Mouse (Mus musculus) limb, embryonic 10.5 days (tissue): ENCODE data around the gene Abat. TPM values are rescaled to one million over a fixed set of nuclear protein-coding genes. Genes with fewer than 3 reads are reported as not detected.

ENCODE experiments used
- DNase-seq: peaks from one replicate; pipeline ENCODE4 v3.0.0-alpha.2; 2017; ENCODE audit warnings: low spot score
- H3K27ac ChIP-seq: fragments of 300-500 bp; sonication (generic); 2 replicates; pipeline ENCODE4 v1.5.1; 2016; ENCODE audit warnings: mild to moderate bottlenecking
- H3K27me3 ChIP-seq: fragments of 300-500 bp; sonication (generic); 2 replicates; pipeline ENCODE4 v1.6.1; 2016; ENCODE audit warnings: low read depth, mild to moderate bottlenecking; ENCODE audit not compliant: poor library complexity, severe bottlenecking
- H3K36me3 ChIP-seq: fragments of 300-500 bp; sonication (generic); 2 replicates; pipeline ENCODE4 v1.6.1; 2016; ENCODE audit warnings: mild to moderate bottlenecking, moderate library complexity
- H3K4me1 ChIP-seq: fragments of 300-500 bp; sonication (generic); 2 replicates; pipeline ENCODE4 v1.6.1; 2016
- H3K4me3 ChIP-seq: fragments of 300-500 bp; sonication (generic); 2 replicates; pipeline ENCODE4 v1.5.1; 2016; ENCODE audit warnings: mild to moderate bottlenecking, moderate library complexity
- H3K9me3 ChIP-seq: fragments of 300-500 bp; sonication (generic); replicated peaks from 2 replicates; pipeline ENCODE4 v1.6.1; 2016; ENCODE audit warnings: mild to moderate bottlenecking
- WGBS: fragments of 180-500 bp; shearing (Covaris S2); methylation state at CpG from one replicate; pipeline ENCODE4 v1.1.7; 2016; 5-methylcytosine and 5-hydroxymethylcytosine counted together
- polyA plus RNA-seq: library from polyadenylated mRNA; unstranded; fragments of >200 nt; fragmentation: Nextera tagmentation; extraction: Ambion mirVana; gene quantifications from 2 replicates; pipeline ENCODE4 v1.2.1, GENCODE M21; 2016

Abat gene
- polyA plus RNA-seq, 1 experiment from 2014 or later: 22.7 TPM

DNA sequence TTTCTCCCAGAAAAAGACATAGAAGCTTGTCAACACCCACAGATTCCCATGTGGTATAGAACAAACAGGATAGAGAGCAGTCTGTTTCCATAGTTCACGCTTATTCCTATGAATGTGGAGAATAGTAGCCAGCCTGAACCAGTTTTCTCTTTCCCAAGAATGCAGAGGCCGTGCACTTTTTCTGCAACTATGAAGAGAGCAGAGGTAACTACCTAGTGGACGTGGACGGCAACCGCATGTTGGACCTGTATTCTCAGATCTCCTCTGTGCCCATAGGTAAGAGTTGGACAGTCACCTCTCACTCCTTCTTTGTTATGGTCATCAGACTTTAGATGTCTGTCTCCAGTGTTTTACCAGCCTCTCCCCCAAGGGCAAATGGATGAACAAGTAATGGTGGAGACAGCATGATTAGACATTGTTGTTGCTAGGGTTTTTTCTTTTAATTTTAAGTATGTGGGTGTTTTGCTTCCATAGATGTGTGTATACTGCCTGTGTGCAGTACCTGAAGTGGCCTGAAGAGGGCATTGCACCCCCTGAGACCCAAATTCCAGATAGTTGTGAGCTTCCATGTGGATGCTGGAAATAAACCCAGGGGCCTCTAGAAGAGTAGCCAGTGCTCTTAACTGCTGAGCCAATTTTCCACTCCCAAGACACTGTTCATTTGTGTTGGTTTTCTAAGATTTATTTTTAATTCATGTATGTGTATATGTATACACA lies 69.5 kb downstream of the Abat start:
- DNase-seq: no peak
- H3K4me1 ChIP-seq: peaks cover 7% of the 10 kb centered on the region; the same call in 1 of the 2 replicates
- no peak overlapping the region for H3K4me3 ChIP-seq
- no peaks in the 10 kb centered on the region for H3K27me3 ChIP-seq
- H3K9me3 ChIP-seq: no peaks in the 10 kb centered on the region
- H3K27ac ChIP-seq: no peak overlapping the region
- 95% methylated on average over 5 of the region's 5 CpGs for WGBS
- H3K36me3 ChIP-seq: peaks cover 7% of the 10 kb centered on the region; the same call in 1 of the 2 replicates

DNA sequence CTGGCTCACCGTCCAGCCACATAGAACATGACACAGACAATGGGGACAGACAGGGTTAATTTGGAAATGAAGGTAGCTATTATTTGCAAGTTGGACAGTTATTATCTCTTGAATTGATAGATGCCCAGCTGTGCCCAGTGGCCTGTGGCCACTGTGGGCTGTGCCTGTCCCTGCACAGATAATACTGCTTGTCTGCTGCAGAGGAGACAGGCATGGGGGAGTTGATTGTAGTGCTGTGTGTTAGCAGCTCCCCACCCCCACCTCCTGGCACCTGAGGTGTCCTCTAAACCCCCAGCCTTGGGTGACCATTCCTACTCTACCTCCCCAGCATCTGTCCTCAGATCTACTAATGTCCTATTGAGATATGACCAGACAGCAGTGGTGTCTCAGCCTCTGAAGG lies 71.0 kb downstream of the Abat start:
- Histone ChIP-seq H3K36me3 (peaks cover 12% of the 10 kb centered on the region; the same call in 1 of the 2 replicates), H3K4me3 (no peak overlapping the region), H3K27me3 (no peaks in the 10 kb centered on the region), H3K9me3 (no peaks in the 10 kb centered on the region), H3K27ac (no peak overlapping the region), H3K4me1 (no peaks in the 10 kb centered on the region)
- DNase-seq: no peak
- 89% methylated on average over 1 of the region's 1 CpGs for WGBS

DNA sequence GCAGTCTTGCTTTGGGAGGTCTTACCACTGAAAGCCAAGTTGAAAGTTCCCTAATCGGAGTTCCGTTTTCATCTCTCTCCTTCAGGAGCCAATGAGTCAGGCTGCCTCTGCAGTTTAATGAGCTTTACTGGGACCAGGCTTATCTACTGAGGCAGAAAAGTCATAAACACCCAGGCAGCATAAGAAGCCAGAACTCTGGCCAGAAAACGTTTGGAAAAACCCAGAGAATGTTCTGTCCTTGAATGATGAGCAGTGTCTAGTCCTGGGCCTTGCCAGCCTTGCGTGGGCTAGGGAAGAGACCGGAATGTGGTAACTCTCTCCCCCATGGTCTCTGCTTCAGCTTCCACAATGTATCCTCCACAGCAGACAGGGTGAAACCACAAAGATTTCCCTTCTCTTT lies 71.8 kb downstream of the Abat start:
- DNase-seq: no peak
- no peaks in the 10 kb centered on the region for H3K27me3 ChIP-seq
- H3K27ac ChIP-seq: no peak overlapping the region
- H3K36me3 ChIP-seq: peaks cover 16% of the 10 kb centered on the region; the same call in 1 of the 2 replicates
- no peaks in the 10 kb centered on the region for H3K9me3 ChIP-seq
- H3K4me3 ChIP-seq: no peak overlapping the region
- H3K4me1 ChIP-seq: no peaks in the 10 kb centered on the region
- 70% methylated on average over 5 of the region's 5 CpGs for WGBS

DNA sequence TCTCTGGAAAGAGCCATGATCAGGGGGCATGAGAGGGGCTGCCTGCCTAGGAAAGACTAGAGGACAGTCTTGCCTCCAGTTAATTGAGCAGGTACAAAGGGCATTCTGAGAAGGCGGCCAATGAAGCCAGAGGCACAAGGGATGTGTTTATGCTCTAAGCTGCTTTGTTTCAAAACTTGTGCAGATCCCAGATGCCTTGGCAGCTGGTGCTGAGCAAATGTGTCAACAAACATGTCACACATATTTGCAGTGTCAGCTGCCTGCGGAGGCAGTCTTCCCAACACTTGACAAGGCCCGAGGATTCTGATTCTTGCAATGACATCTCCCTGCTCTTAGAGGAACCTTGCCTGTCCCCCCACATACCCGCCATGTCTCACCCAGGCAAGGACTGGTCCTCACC lies 82.2 kb downstream of the Abat start:
- Histone ChIP-seq H3K36me3 (no peaks in the 10 kb centered on the region), H3K9me3 (no peaks in the 10 kb centered on the region), H3K4me1 (peaks cover 9% of the 10 kb centered on the region), H3K27me3 (no peaks in the 10 kb centered on the region), H3K4me3 (no peak overlapping the region), H3K27ac (no peak overlapping the region)
- WGBS: 85% methylated on average over 4 of the region's 4 CpGs
- DNase-seq: no peak

DNA sequence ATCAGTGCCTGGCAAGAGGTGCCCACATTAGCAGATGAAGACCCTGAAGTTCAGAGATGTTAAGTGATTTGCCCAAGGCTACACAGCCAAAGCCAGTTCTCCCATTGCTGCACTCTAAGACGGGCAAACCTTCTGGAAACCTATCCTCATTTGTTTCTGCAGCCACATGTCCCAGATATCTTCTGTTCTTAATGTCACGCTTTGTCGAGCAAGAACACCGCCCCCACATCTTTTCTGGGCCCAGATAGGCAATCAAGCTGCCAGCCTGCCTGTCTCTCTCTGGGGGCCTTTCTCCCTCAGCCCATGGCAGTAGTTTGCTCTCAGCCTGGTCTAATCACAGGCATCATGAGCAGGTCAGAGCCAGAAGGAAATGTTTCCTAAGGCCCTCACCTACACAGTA lies 83.1 kb downstream of the Abat start:
- H3K36me3 ChIP-seq: no peaks in the 10 kb centered on the region
- no peak overlapping the region for H3K27ac ChIP-seq
- no peak overlapping the region for H3K4me3 ChIP-seq
- no peak for DNase-seq
- no peaks in the 10 kb centered on the region for H3K9me3 ChIP-seq
- peaks cover 9% of the 10 kb centered on the region for H3K4me1 ChIP-seq
- H3K27me3 ChIP-seq: no peaks in the 10 kb centered on the region
- 87% methylated on average over 4 of the region's 4 CpGs for WGBS

DNA sequence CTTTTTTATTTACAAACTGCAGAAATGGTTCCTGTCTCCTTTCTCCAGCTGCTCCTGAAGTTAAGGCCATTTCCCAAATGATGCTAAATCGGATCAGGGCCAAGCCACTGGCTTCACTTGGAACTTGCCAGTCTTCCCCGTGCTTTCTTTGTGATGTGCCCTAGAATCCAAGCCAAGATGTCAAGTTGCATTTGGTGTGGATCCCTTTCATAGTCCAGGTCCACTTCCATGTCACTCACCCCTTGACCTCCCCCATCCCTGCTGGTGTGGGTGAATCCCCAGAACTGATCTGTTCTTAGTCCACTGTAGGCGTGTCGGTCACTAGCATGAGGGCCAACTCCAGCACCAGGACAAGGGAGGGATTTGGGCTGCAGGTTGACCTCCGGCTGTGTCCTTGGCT lies 84.3 kb downstream of the Abat start:
- Histone ChIP-seq H3K27ac (no peak overlapping the region), H3K9me3 (no peaks in the 10 kb centered on the region), H3K4me3 (no peak overlapping the region), H3K36me3 (no peaks in the 10 kb centered on the region), H3K27me3 (no peaks in the 10 kb centered on the region), H3K4me1 (peaks cover 9% of the 10 kb centered on the region)
- DNase-seq: no peak
- WGBS: 89% methylated on average over 5 of the region's 5 CpGs

DNA sequence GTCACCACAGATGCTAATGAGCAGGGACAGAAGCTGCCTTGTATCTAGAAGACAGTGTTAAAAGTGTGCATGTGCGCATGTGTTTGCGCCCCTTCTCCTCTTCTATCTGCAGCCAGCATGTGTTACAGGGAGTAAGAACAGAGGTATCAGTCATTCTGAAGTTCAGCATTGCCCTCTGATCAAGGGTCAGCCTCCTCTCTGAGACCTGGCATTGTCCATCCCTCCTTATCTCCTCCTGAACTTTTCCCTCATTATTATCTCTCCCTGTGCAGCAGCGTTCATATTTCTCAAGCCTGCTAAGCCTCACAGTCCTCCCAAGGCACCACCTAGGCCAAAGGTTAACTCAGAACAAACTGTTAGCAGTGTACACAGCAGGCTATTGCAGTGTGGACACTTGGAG lies 90.6 kb downstream of the Abat start:
- WGBS: 86% methylated on average over 3 of the region's 3 CpGs
- no peaks in the 10 kb centered on the region for H3K9me3 ChIP-seq
- H3K4me3 ChIP-seq: no peak overlapping the region
- H3K27ac ChIP-seq: no peak overlapping the region
- H3K27me3 ChIP-seq: no peaks in the 10 kb centered on the region
- peaks cover 9% of the 10 kb centered on the region for H3K4me1 ChIP-seq
- DNase-seq: no peak
- no peaks in the 10 kb centered on the region for H3K36me3 ChIP-seq

DNA sequence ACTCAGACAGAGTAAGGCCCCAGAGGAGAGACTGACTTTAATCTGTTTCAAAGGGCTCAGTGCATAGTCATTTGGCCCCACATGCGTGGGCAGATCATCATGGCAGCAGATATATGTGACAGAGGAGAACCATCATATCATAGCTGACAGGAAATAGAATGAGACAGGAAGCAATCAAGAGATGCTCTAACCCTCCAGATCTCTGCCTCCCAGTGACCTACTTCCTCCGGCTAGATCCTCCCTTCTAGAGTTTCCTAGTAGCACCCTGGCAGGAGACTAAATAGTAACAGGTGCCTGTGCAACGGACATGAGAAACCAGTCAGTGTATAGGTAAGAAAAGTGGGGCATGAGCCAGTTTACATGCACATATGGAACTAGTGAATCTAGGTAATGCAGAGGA lies 97.2 kb downstream of the Abat start:
- Histone ChIP-seq H3K27ac (no peak overlapping the region), H3K4me1 (no peaks in the 10 kb centered on the region), H3K9me3 (no peaks in the 10 kb centered on the region), H3K27me3 (no peaks in the 10 kb centered on the region), H3K4me3 (no peak overlapping the region), H3K36me3 (no peaks in the 10 kb centered on the region)
- 81% methylated on average over 3 of the region's 3 CpGs for WGBS
- no peak for DNase-seq

DNA sequence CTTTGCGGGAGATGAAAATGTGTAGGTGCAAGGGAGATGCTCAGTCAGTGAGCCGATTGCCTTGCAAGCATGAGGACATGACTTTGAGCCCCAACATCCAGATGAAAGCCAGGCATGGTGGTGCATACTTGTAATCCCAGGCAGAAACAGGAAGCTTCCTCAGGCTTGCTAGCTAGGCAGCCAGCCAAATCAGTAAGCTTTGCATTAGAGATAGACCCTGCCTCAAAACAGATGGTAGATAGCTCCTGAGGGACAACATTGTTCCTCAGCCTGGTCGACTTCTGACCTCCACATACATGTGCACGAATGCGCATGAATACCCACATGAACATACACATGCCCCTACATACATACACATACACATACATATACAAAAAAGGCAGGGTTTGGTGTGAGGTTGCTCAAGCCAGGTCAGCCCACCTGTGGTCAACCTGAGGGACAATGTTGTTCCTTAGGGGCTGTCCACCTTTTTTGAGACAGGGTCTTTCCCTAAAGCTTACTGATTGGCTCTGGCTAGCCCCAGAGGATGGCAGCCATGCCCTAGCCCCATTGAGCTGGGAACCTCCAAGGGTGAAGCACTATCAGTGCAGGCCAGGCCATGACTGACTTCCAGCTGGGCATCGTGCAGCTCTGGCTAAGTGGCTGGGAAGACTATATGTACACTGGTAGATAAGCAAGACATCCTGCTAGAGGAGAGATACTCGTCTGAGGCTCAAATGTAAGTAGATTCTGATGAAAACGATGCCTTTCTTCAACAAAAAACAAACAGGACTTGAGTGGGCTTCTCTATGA lies 99.2 kb downstream of the Abat start:
- Histone ChIP-seq H3K27ac (no peak overlapping the region), H3K27me3 (no peaks in the 10 kb centered on the region), H3K9me3 (no peaks in the 10 kb centered on the region), H3K36me3 (no peaks in the 10 kb centered on the region), H3K4me1 (no peaks in the 10 kb centered on the region), H3K4me3 (no peak overlapping the region)
- DNase-seq: no peak
- 92% methylated on average over 8 of the region's 8 CpGs for WGBS

DNA sequence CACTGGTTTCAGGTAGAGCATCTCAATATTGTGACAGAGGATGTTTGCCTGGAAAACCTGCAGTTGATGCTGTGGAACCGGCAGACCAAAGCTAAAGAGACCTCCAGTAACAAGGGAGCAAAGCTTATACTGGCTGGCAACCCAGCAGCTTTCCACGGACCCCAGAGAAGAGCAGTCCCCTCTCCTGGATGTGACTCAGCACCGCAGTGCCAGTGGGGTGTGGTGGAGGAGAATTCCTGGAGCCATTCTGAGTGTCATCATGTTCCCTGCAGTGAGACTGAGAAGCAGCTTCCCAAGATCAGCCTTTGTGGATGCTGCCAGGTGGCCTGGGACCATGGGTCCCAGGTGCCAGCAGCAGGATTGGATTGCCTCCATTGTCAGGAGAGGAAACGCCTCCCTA lies 99.8 kb downstream of the Abat start:
- Histone ChIP-seq H3K27ac (no peak overlapping the region), H3K36me3 (no peaks in the 10 kb centered on the region), H3K4me1 (no peaks in the 10 kb centered on the region), H3K27me3 (no peaks in the 10 kb centered on the region), H3K9me3 (no peaks in the 10 kb centered on the region), H3K4me3 (no peak overlapping the region)
- 88% methylated on average over 4 of the region's 4 CpGs for WGBS
- DNase-seq: no peak

DNA sequence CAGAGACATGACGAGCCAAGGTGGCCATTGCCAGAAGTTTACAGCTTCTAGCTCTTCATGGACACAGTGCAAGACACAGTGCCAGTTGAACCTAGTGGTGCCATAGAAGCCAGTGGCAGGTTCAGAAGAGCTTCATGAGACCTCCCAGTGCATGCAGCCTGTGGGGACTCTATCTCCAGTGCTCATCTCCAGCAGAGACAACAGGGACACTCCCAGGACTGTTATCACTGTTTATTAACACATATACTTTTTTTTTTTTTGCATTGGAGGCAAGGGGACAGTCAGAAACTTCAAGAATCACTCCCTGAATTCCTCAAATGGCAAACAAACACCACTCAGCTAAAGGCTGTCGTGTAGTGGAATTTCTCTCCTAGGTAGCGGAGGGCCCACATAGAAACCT lies 100.2 kb downstream of the Abat start:
- 87% methylated on average over 3 of the region's 3 CpGs for WGBS
- Histone ChIP-seq H3K4me3 (no peak overlapping the region), H3K27ac (no peak overlapping the region), H3K4me1 (no peaks in the 10 kb centered on the region), H3K36me3 (no peaks in the 10 kb centered on the region), H3K27me3 (no peaks in the 10 kb centered on the region), H3K9me3 (no peaks in the 10 kb centered on the region)
- DNase-seq: no peak

DNA sequence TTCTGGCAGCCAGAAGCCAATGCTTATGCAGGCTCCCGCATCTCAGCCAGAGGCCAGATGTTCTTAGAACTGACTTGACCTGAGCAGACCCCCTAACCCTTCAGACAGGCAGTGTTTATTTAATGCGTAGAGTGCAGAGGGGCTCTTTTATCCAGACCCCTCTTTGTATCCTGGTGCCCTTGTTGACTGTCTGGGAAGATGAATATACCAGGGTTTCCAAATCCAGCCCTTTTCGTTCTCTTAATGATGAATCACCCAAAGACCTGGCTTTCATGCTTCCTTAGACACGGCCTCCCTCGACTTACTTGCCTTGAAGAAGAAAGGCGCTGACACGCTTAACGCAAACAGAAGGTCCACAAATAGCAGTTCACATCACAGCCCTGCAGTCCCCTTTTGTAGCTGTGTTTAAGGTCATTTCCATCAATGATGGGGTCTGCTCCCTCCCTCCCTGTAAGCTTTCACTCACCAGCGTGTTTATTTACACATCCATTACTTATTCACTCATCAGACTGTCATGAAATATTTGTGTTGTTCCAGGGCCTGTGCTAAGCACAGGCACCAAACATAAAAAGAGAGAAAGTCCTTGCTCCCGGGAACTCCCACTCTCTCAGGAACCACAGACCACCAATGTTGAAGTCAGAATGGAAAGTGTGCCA lies 106.6 kb downstream of the Abat start:
- Histone ChIP-seq H3K9me3 (no peaks in the 10 kb centered on the region), H3K36me3 (no peaks in the 10 kb centered on the region), H3K27ac (no peak overlapping the region), H3K27me3 (no peaks in the 10 kb centered on the region), H3K4me1 (peaks cover 10% of the 10 kb centered on the region; the same call in 1 of the 2 replicates), H3K4me3 (no peak overlapping the region)
- WGBS: 36% methylated on average over 10 of the region's 10 CpGs
- DNase-seq: no peak
